Mouse (Mus musculus): Measurements from ENCODE around the gene Fthl17d. TPM values are rescaled to one million over a fixed set of nuclear protein-coding genes. Genes with fewer than 3 reads are reported as not detected.

Fthl17d gene
- polyA plus RNA-seq (2017; shearing (Covaris generic)): not detected

GRCm38 (mm10) chrX:8986655-8987054 is at the start of gene Fthl17d:
Fthl17d (minus strand) TSS chrX:8986755.

DNA sequence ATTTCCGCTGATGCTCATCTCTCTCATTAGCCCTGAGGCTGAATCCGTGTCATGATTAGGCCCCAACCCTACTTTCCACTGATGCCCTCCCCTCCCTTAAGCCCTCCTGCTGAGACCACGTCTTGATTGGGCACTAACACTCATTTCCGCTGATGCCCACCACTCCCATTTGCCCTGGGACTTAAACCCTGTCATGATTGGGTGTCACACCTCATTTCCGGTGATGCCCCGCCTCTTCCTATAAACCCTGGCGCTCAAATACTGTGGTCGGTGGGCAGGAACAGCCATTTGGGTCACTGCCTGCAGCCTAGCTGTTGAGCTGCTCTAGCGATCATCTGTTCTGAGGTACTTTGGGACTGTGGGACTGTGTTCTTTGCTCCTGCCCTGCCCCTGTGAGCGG is 46.6 kb upstream of the Fthl17d start, which contains the start of gene Fthl17e:
TSS of gene Fthl17e (plus strand) at position 301 of the 400 bp plus-strand sequence.

DNA sequence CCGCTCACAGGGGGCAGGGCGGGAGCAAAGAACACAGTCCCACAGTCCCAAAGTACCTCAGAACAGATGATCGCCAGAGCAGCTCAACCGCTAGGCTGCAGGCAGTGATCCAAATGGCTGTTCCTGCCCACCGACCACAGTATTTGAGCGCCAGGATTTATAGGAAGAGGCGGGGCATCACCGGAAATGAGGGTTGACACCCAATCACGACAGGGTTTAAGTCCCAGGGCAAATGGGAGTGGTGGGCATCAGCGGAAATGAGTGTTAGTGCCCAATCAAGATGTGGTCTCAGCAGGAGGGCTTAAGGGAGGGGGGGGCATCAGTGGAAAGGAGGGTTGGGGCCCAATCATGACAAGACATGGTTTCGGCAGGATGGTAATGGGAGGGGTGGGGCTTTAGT is 10.1 kb downstream of the Fthl17d start, which contains the start of gene Fthl17c:
TSS of gene Fthl17c (minus strand) at position 101 of the 400 bp plus-strand sequence.

GRCm38 (mm10) chrX:8962875-8963274 is 23.7 kb downstream of the Fthl17d start, which contains the start of gene Fthl17b:
Fthl17b (minus strand) TSS chrX:8962975.

Other genes with a start within 250 kb of the Fthl17d start
- not detected for gene Ssx9, start 238.3 kb downstream of the Fthl17d start, polyA plus RNA-seq (2017; shearing (Covaris generic))
- not detected for gene Ssxb5, start 183.1 kb downstream of the Fthl17d start, polyA plus RNA-seq (2017; shearing (Covaris generic))
- gene Gm6592, start 142.8 kb downstream of the Fthl17d start, polyA plus RNA-seq (2017; shearing (Covaris generic)): not detected
- gene Gm5751, start 112.5 kb downstream of the Fthl17d start, polyA plus RNA-seq (2017; shearing (Covaris generic)): under 1 TPM in 1 of 2 experiments, not detected in 1; 0.39 TPM
- gene B630019K06Rik, start 94.4 kb downstream of the Fthl17d start, polyA plus RNA-seq (2017; shearing (Covaris generic)): 1 to 10 TPM in 1 of 2 experiments, under 1 TPM in 1; 0.58 to 3.6 TPM
- gene Fthl17b, start 23.8 kb downstream of the Fthl17d start, polyA plus RNA-seq (2017; shearing (Covaris generic)): not detected
- under 1 TPM in 1 of 2 experiments, not detected in 1; 0.67 TPM for gene Fthl17c, start 10.2 kb downstream of the Fthl17d start, polyA plus RNA-seq (2017; shearing (Covaris generic))
- gene Fthl17e, start 46.7 kb upstream of the Fthl17d start, polyA plus RNA-seq (2017; shearing (Covaris generic)): not detected
- not detected for gene Fthl17f, start 76.3 kb upstream of the Fthl17d start, polyA plus RNA-seq (2017; shearing (Covaris generic))
- not detected for gene 4930402K13Rik, start 117.8 kb upstream of the Fthl17d start, polyA plus RNA-seq (2017; shearing (Covaris generic))
- 1 to 10 TPM in 1 of 2 experiments, under 1 TPM in 1; 0.66 to 1.0 TPM for gene Lancl3, start 213.1 kb upstream of the Fthl17d start, polyA plus RNA-seq (2017; shearing (Covaris generic))

Measured in inflammation-experienced regulatory T-cells (primary cell).